ENCODE assay signal across 8 mouse cellular contexts in the genomic region with DNA sequence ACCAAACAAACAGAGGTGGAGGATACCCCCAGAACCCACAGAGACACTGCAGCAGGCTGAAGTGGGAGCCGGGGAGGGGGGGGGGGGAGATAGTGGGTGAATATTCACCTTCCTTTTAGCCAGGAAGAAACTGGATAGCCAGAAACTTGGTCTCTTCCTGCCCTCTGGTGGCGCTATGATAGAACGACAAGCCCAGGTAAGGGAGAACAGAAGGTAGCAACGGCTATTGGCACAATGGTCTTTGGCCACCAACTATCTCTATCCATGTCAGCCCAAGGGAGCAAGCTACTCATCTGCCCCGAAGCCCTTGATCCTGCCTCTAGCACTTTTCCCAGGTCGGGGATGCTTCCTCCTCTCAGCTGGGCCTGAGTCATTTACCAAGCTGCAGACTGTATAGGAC. TPM values are rescaled to one million over a fixed set of nuclear protein-coding genes. Genes with fewer than 3 reads are reported as not detected.
DNase-seq lines count a peak whose midpoint lies in the region; ATAC-seq and TF ChIP-seq lines count a peak whose summit lies in the region.
"Had no signal": no experiment of that assay in that cellular context is flagged by ENCODE, and none has a peak within 500 bp of the region (broad histone marks: within the 10 kb centered on the region; RNA-seq: fewer than 3 reads in every experiment).

No protein-coding gene starts in this region.

- no peak overlapping the region for H3K4me3 ChIP-seq in liver, adult 2 months (ENCODE audit: insufficient read depth, low read depth, low read length)
- H3K4me3 ChIP-seq in liver, embryonic 12.5 days, result no peak overlapping the region
- no peak overlapping the region for H3K4me3 ChIP-seq in cerebellum, adult 2 months (replicated peaks; ENCODE audit: insufficient read depth, low read depth, low read length)
- no peak overlapping the region for H3K4me3 ChIP-seq in hindbrain, postnatal 0 days (ENCODE audit: low read length)
- no peak overlapping the region for H3K4me3 ChIP-seq in lung, embryonic 14.5 days (ENCODE audit: low read depth, low read length)
- H3K4me3 ChIP-seq: heart, embryonic 13.5 days had no signal

- no peak for ATAC-seq in liver, embryonic 12.5 days
- ATAC-seq in hindbrain, postnatal 0 days, result no peak; the same call in 1 of the 2 replicates
- ATAC-seq in lung, embryonic 14.5 days (ENCODE audit: insufficient read depth), result no peak

- no peak for TF ChIP-seq POLR2A in liver, adult 2 months (IDR thresholded peaks at IDR 0.05; ENCODE audit: extremely low read depth, insufficient read depth, low read length)
- TF ChIP-seq POLR2A in cerebellum, adult 2 months (IDR thresholded peaks at IDR 0.05; ENCODE audit: borderline replicate concordance, insufficient read depth, low read length), result no peak

- H3K27ac ChIP-seq in liver, adult 2 months (replicated peaks; ENCODE audit: insufficient read depth, low read depth, low read length), result no peak overlapping the region
- no peak overlapping the region for H3K27ac ChIP-seq in liver, embryonic 12.5 days
- no peak overlapping the region for H3K27ac ChIP-seq in cerebellum, adult 2 months (ENCODE audit: insufficient read depth, low read length)
- H3K27ac ChIP-seq in hindbrain, postnatal 0 days, result no peak overlapping the region
- H3K27ac ChIP-seq in lung, embryonic 14.5 days (ENCODE audit: low read depth), result no peak overlapping the region
- H3K27ac ChIP-seq: heart, embryonic 13.5 days had no signal

- no peaks in the 10 kb centered on the region for H3K9me3 ChIP-seq in liver, embryonic 12.5 days (replicated peaks)
- H3K9me3 ChIP-seq in hindbrain, postnatal 0 days (ENCODE audit: low read length), result no peaks in the 10 kb centered on the region
- no peaks in the 10 kb centered on the region for H3K9me3 ChIP-seq in lung, embryonic 14.5 days (ENCODE audit: low read depth, low read length)

- H3K36me3 ChIP-seq in liver, adult 2 months (ENCODE audit: control insufficient read depth, insufficient read depth, low read length), result no peaks in the 10 kb centered on the region
- no peaks in the 10 kb centered on the region for H3K36me3 ChIP-seq in liver, embryonic 12.5 days
- no peaks in the 10 kb centered on the region for H3K36me3 ChIP-seq in hindbrain, postnatal 0 days (ENCODE audit: insufficient read depth, low read length)
- no peaks in the 10 kb centered on the region for H3K36me3 ChIP-seq in lung, embryonic 14.5 days (ENCODE audit: insufficient read depth)
- H3K36me3 ChIP-seq: heart, embryonic 13.5 days had no signal

- H3K79me2 ChIP-seq in liver, adult 2 months (ENCODE audit: control insufficient read depth, insufficient read depth, low read length), result no peaks in the 10 kb centered on the region

- DNase-seq in liver, adult 2 months (ENCODE audit: extremely low read depth, low read depth, low spot score), result peak; percentile 54
- DNase-seq in NIH3T3 (ENCODE audit: low read depth), result peak; percentile 77
- peak; percentile 53 to 66 for DNase-seq in cerebellum, adult 2 months
- DNase-seq in hindbrain, postnatal 0 days (ENCODE audit: low spot score), result peak; percentile 70
- peak; percentile 68 for DNase-seq in lung, embryonic 14.5 days
- peak; percentile 6 to 19 for DNase-seq in thymus, adult 18-20 months

- 8% methylated on average over 6 of the region's 6 CpGs for WGBS in liver, adult 2 months
- 21% methylated on average over 6 of the region's 6 CpGs for WGBS in liver, embryonic 12.5 days (ENCODE audit: insufficient replicate concordance)
- WGBS in cerebellum, adult 2 months, result 17% methylated on average over 6 of the region's 6 CpGs
- 25% methylated on average over 6 of the region's 6 CpGs for WGBS in hindbrain, postnatal 0 days
- WGBS in lung, embryonic 14.5 days, result 15% methylated on average over 6 of the region's 6 CpGs

- no peak overlapping the region for H3K9ac ChIP-seq in liver, adult 2 months (ENCODE audit: low read depth, low read length)
- no peak overlapping the region for H3K9ac ChIP-seq in liver, embryonic 12.5 days
- no peak overlapping the region for H3K9ac ChIP-seq in hindbrain, postnatal 0 days (replicated peaks; ENCODE audit: low read length)
- no peak overlapping the region for H3K9ac ChIP-seq in lung, embryonic 14.5 days
- H3K9ac ChIP-seq: heart, embryonic 13.5 days had no signal

- peaks cover 21% of the 10 kb centered on the region for H3K4me1 ChIP-seq in liver, adult 2 months (ENCODE audit: control insufficient read depth, insufficient read depth, low read length)
- no peaks in the 10 kb centered on the region for H3K4me1 ChIP-seq in liver, embryonic 12.5 days
- no peaks in the 10 kb centered on the region for H3K4me1 ChIP-seq in cerebellum, adult 2 months (ENCODE audit: control insufficient read depth, insufficient read depth, low read length)
- H3K4me1 ChIP-seq in hindbrain, postnatal 0 days (ENCODE audit: insufficient read depth, low read length), result no peaks in the 10 kb centered on the region
- H3K4me1 ChIP-seq in lung, embryonic 14.5 days (ENCODE audit: insufficient read depth), result no peaks in the 10 kb centered on the region
- H3K4me1 ChIP-seq: heart, embryonic 13.5 days had no signal

- H3K4me2 ChIP-seq in liver, embryonic 12.5 days, result no peak overlapping the region
- H3K4me2 ChIP-seq in hindbrain, postnatal 0 days (ENCODE audit: low read depth, low read length), result no peak overlapping the region
- no peak overlapping the region for H3K4me2 ChIP-seq in lung, embryonic 14.5 days
- H3K4me2 ChIP-seq: heart, embryonic 13.5 days had no signal

- H3K27me3 ChIP-seq in liver, adult 2 months (ENCODE audit: control insufficient read depth, insufficient read depth, low read length), result no peaks in the 10 kb centered on the region
- 0 out of 2 replicates have a peak, but pooled peaks cover 6% of the 10 kb centered on the region for H3K27me3 ChIP-seq in liver, embryonic 12.5 days (replicated peaks)
- no peaks in the 10 kb centered on the region for H3K27me3 ChIP-seq in cerebellum, adult 2 months (ENCODE audit: control insufficient read depth, insufficient read depth, low read length)
- H3K27me3 ChIP-seq in hindbrain, postnatal 0 days (ENCODE audit: insufficient read depth, low read length), result no peaks in the 10 kb centered on the region
- H3K27me3 ChIP-seq in lung, embryonic 14.5 days (ENCODE audit: insufficient read depth, low read length), result no peaks in the 10 kb centered on the region

- TF ChIP-seq CTCF in liver, adult 2 months (IDR thresholded peaks at IDR 0.05; ENCODE audit: low read depth, low read length), result peak; percentile 72
- TF ChIP-seq CTCF in cerebellum, adult 2 months (IDR thresholded peaks at IDR 0.05; ENCODE audit: borderline replicate concordance, insufficient read depth, low read depth, low read length), result peak; percentile 79
- peak; percentile 84 for TF ChIP-seq CTCF in hindbrain, postnatal 0 days (IDR thresholded peaks at IDR 0.05; ENCODE audit: low read depth)
- TF ChIP-seq CTCF in lung, embryonic 14.5 days (IDR thresholded peaks at IDR 0.05; ENCODE audit: low read depth), result peak; percentile 77

RNA-seq across cellular contexts. Expression of gene Trcg1, which starts 16.0 kb away (rescaled TPM):
- total RNA-seq in liver, adult 2 months (2014; rRNA removed), result not detected in 2 replicates
- polyA plus RNA-seq in liver, adult 2 months (2012; rRNA removed), result not detected in 2 replicates
- not detected in 2 replicates for polyA plus RNA-seq in liver, embryonic 12.5 days (2016; fragmentation: Nextera tagmentation; extraction: Ambion mirVana)
- not detected in 2 replicates for polyA plus RNA-seq in cerebellum, adult 2 months (2012; rRNA removed)
- total RNA-seq in hindbrain, postnatal 0 days (2014; rRNA removed), result not detected in 2 replicates
- not detected in 2 replicates for polyA plus RNA-seq in hindbrain, postnatal 0 days (2015; fragmentation: Nextera tagmentation; extraction: Ambion mirVana)
- polyA plus RNA-seq in lung, embryonic 14.5 days (2014; fragmentation: Nextera tagmentation; extraction: Ambion mirVana), result not detected in 2 replicates

RNA-seq across cellular contexts. Expression of gene 1700017B05Rik, which starts 42.1 kb away (rescaled TPM):
- 1.7 and 4.4 TPM in 2 replicates for total RNA-seq in liver, adult 2 months (2014; rRNA removed)
- polyA plus RNA-seq in liver, adult 2 months (2012; rRNA removed), result 4.9 and 6.3 TPM in 2 replicates
- 22.2 and 23.4 TPM in 2 replicates for polyA plus RNA-seq in liver, embryonic 12.5 days (2016; fragmentation: Nextera tagmentation; extraction: Ambion mirVana)
- polyA plus RNA-seq in cerebellum, adult 2 months (2012; rRNA removed), result 4.9 and 6.0 TPM in 2 replicates
- 10.6 and 14.7 TPM in 2 replicates for total RNA-seq in hindbrain, postnatal 0 days (2014; rRNA removed)
- 5.2 and 5.3 TPM in 2 replicates for polyA plus RNA-seq in hindbrain, postnatal 0 days (2015; fragmentation: Nextera tagmentation; extraction: Ambion mirVana)
- 25.6 and 26.3 TPM in 2 replicates for polyA plus RNA-seq in lung, embryonic 14.5 days (2014; fragmentation: Nextera tagmentation; extraction: Ambion mirVana)

Comparison
In these comparisons a context has a peak if more than half of its experiments do, and no peak if none do; other contexts are left out.
1. DNase-seq: peak in every context shown above with its lines; median percentile 77 in NIH3T3; 70 in hindbrain, postnatal 0 days; 68 in lung, embryonic 14.5 days; 60 in cerebellum, adult 2 months; 54 in liver, adult 2 months; 12 in thymus, adult 18-20 months.